Mouse (Mus musculus) G1E (cell line): ENCODE measurements at regions not wholly inside any gene's neighbourhood (a gene's known extent, or its start where the extent isn't known, plus 50 kb on each side); places are given as distances from the start of the nearest gene placed in this dataset.
"Not testable (repeated sequence)": the region's sequence is repeated elsewhere in the genome, so short reads cannot be mapped to it uniquely, and the experiment has no call there.

Experiments used
- ATAC-seq: 2 replicates; pipeline ENCODE4 v1.8.0; 2016; ENCODE audit warnings: mild to moderate bottlenecking; ENCODE audit not compliant: insufficient number of reproducible peaks, poor library complexity, low FRiP score, severe bottlenecking; ENCODE audit errors: extremely low read depth
- DNase-seq: peaks from one replicate; pipeline ENCODE4 v3.0.0; 2012; ENCODE audit warnings: low spot score
- H3K27me3 ChIP-seq: 2 replicates; pipeline ENCODE4 v1.6.1; 2012; ENCODE audit warnings: mild to moderate bottlenecking, low read length, inconsistent platforms; ENCODE audit not compliant: insufficient read depth
- H3K36me3 ChIP-seq: replicated peaks from 2 replicates; pipeline ENCODE3; 2012; ENCODE audit warnings: mild to moderate bottlenecking, inconsistent platforms
- H3K4me1 ChIP-seq: 2 replicates; pipeline ENCODE4 v1.6.1; 2012; ENCODE audit warnings: low read depth, low read length, inconsistent platforms, mixed read lengths; ENCODE audit not compliant: insufficient read depth
- H3K4me3 ChIP-seq: 2 replicates; pipeline ENCODE4 v1.5.1; 2012; ENCODE audit warnings: low read depth, mild to moderate bottlenecking, inconsistent platforms, low read length, moderate library complexity, mixed read lengths
- H3K9me3 ChIP-seq: replicated peaks from 2 replicates; pipeline ENCODE4 v1.6.1; 2012; ENCODE audit warnings: inconsistent platforms
- CTCF ChIP-seq: IDR thresholded peaks from 2 replicates; pipeline ENCODE4 v1.5.1; 2012; ENCODE audit warnings: low read depth, low read length, inconsistent platforms, mixed read lengths
- GATA1 ChIP-seq: IDR thresholded peaks from 2 replicates; pipeline ENCODE4 v1.6.1; 2012; ENCODE audit warnings: borderline replicate concordance, low read length, inconsistent platforms, mixed read lengths
- GATA2 ChIP-seq: IDR thresholded peaks from 2 replicates; pipeline ENCODE4 v1.6.1; 2012; ENCODE audit warnings: low read depth, low read length, inconsistent platforms, borderline replicate concordance
- POLR2AphosphoS5 ChIP-seq: IDR thresholded peaks from 2 replicates; pipeline ENCODE4 v1.6.1; 2012; ENCODE audit warnings: low read depth, low read length, inconsistent platforms; ENCODE audit not compliant: insufficient replicate concordance

GRCm38 (mm10) chr13:13888847-13889246 is 65.4 kb upstream of the B3galnt2 start:
- not testable (repeated sequence) for DNase-seq, H3K4me3 ChIP-seq, H3K36me3 ChIP-seq, H3K4me1 ChIP-seq, H3K9me3 ChIP-seq, ATAC-seq, H3K27me3 ChIP-seq

DNA sequence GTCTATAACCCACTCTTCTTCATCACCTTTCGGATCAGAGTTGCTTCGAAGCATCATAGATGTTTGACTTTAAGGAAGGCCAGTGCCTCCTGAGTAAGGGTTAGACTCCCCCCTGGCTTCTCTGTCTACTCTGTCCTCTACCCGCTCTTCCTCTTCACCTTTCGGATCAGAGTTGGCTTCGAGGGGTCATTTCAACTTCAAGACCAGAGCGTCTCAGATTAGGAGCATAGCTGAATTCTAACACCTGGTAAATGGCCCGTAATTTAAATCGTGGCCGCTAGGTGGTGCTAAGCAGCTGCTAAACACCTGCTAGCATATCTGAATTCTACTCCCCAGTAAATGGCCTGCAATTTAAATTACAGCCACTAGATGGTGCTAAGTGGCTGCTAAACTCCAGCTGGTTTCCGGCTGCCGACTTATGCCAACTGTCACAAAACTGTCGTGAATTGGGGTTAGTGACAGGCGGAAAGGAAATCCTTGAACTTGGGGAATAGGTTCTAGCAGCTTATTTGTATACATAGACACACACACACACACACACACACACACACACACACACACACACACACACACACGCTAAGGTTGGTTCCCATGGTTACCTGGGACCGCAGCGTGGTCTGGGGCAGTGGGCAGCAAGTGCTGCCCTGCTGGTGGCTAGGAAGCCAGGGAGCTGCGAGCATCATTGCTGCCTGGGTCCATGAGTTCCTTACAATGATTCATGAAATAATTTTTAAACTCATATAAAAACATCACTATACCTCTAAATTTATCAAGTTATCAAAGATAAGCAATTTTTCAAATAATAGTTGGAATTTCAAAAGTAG is 64.8 kb upstream of the B3galnt2 start:
- H3K36me3 ChIP-seq = no peaks in the 10 kb centered on the region
- DNase-seq = peak; percentile 32
- peak overlapping the region; percentile 71 for H3K4me3 ChIP-seq
- TF ChIP-seq POLR2AphosphoS5 = no peak
- no peak for TF ChIP-seq GATA1
- no peak for TF ChIP-seq GATA2
- peak; percentile 75 for TF ChIP-seq CTCF
- no peaks in the 10 kb centered on the region for H3K27me3 ChIP-seq
- no peaks in the 10 kb centered on the region for H3K9me3 ChIP-seq
- H3K4me1 ChIP-seq = peaks cover 4% of the 10 kb centered on the region
- ATAC-seq = peak; percentile 76

- H3K36me3 ChIP-seq, H3K4me3 ChIP-seq, H3K9me3 ChIP-seq, H3K27me3 ChIP-seq, H3K4me1 ChIP-seq, DNase-seq, ATAC-seq: not testable (repeated sequence)
Measured at GRCm38 (mm10) chr13:13902186-13902585, 52.1 kb upstream of the B3galnt2 start.
